Mouse (Mus musculus) adrenal gland, adult 10 weeks (tissue): ENCODE results near the gene Mettl17. TPM values are rescaled to one million over a fixed set of nuclear protein-coding genes. Genes with fewer than 3 reads are reported as not detected.

Source experiments
- polyA plus RNA-seq: library from polyadenylated mRNA; stranded (reverse); fragments of 350-450 nt; fragmentation: Illumina TruSeq; extraction: RNeasy Lipid Tissue Mini Kit (QIAGEN cat#74804); gene quantifications from one replicate; pipeline ENCODE4 v1.2.3, GENCODE M21; 2014; ENCODE audit warnings: low read depth, low replicate concordance

Gene Mettl17
- polyA plus RNA-seq: 4.0 TPM

GRCm38 (mm10) chr14:51884598-51885331 lies at the start of gene Mettl17:
TSS of gene Mettl17 (plus strand) at chr14:51884842.

GRCm38 (mm10) chr14:51853399-51853798 lies 31.2 kb upstream of the Mettl17 start, which contains the start of gene Ear6:
TSS of gene Ear6 (plus strand) at chr14:51853699.

GRCm38 (mm10) chr14:51892191-51892939 lies 7.7 kb downstream of the Mettl17 start, which contains the start of gene Slc39a2:
TSS of gene Slc39a2 (plus strand) at chr14:51892889.

GRCm38 (mm10) chr14:51913960-51914762 lies 29.5 kb downstream of the Mettl17 start, which contains the start of gene Ndrg2:
TSS of gene Ndrg2 (minus strand) at chr14:51914158.

GRCm38 (mm10) chr14:51918125-51918524 lies 33.5 kb downstream of the Mettl17 start, which contains the start of gene Tppp2:
TSS of gene Tppp2 (plus strand) at chr14:51918425.

GRCm38 (mm10) chr14:51922571-51922865 lies 37.9 kb downstream of the Mettl17 start, which contains the start of gene Rnase13:
TSS of gene Rnase13 (minus strand) at chr14:51922773.

Other genes with a start within 250 kb of the Mettl17 start
- not detected for gene Gm4181, start 249.2 kb upstream of the Mettl17 start, polyA plus RNA-seq
- gene Gm17079, start 189.4 kb upstream of the Mettl17 start, polyA plus RNA-seq: not detected
- gene Gm5800, start 167.7 kb upstream of the Mettl17 start, polyA plus RNA-seq: not detected
- not detected for gene Ang4, start 111.3 kb upstream of the Mettl17 start, polyA plus RNA-seq
- not detected for gene AY358078, start 84.8 kb upstream of the Mettl17 start, polyA plus RNA-seq
- not detected for gene Ear6, start 31.1 kb upstream of the Mettl17 start, polyA plus RNA-seq
- gene Slc39a2, start 8.0 kb downstream of the Mettl17 start, polyA plus RNA-seq: 0.29 TPM
- 697 TPM for gene Ndrg2, start 29.3 kb downstream of the Mettl17 start, polyA plus RNA-seq
- gene Tppp2, start 33.6 kb downstream of the Mettl17 start, polyA plus RNA-seq: not detected
- not detected for gene Rnase13, start 37.9 kb downstream of the Mettl17 start, polyA plus RNA-seq
- gene Arhgef40, start 99.9 kb downstream of the Mettl17 start, polyA plus RNA-seq: 13.4 TPM
- gene Tmem253, start 130.8 kb downstream of the Mettl17 start, polyA plus RNA-seq: not detected
- 0.70 TPM for gene Zfp219, start 135.9 kb downstream of the Mettl17 start, polyA plus RNA-seq
- not detected for gene Olfr221, start 157.6 kb downstream of the Mettl17 start, polyA plus RNA-seq
- gene Hnrnpc, start 219.2 kb downstream of the Mettl17 start, polyA plus RNA-seq: 361 TPM
- gene Rpgrip1, start 225.9 kb downstream of the Mettl17 start, polyA plus RNA-seq: 0.87 TPM